Mouse (Mus musculus) regulatory T cell (primary cell): Measurements from ENCODE around the gene Fnip2.

ENCODE experiments used
- in situ Hi-C: fragments of 300-600 bp; cut with MboI, MseI; formaldehyde crosslinking; loops from one replicate; pipeline ENCODE4 v1.15.1; 2025; ENCODE audit warnings: high pct_unique_total_duplicates

Gene Fnip2

GRCm38 (mm10) chr3:79425441-79425840 is 142.2 kb downstream of the Fnip2 start:
- in situ Hi-C loops: no loop called here

DNA sequence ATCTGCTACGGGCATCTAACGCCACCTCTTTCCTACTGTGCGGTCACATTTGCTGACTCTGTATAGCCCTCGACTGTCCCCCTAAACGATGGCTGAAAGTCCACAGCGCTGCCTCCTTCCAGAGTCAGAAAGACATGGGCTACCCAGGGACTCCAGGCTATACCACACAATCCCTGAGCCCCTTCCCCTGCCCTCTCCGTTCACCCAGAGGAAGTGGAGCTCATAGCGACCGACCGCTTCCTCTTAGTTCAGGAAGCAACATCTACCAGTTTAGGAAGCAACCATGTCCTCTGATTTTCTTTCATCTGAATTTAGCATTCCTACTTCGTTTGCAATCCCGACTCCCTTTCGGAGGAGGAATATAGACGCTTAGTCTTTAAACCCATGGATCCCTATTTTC is 148.7 kb downstream of the Fnip2 start:
- in situ Hi-C loops: no loop called here

- in situ Hi-C loops: no loop called here
These were observed 150.5 kb downstream of the Fnip2 start for GRCm38 (mm10) chr3:79416944-79417680.

DNA sequence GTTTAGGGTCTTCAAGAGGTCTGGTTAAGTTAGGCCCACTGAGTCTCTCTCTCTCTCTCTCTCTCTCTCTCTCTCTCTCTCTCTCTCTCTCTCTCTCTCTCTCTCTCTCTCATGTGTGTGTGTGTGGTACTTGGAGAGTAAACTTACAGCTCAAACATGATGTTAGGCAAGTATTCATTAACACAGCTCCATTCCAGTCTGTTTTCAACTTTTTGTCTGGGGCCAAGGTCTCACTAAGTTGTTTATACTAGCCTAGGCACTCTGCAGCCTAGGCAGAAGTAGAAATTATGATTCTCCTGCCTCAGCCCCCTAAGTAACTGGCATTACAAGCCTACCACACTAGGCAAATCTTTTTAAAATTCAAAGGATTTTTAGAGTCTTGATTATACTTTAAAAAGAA is 151.7 kb downstream of the Fnip2 start:
- in situ Hi-C loops: no loop called here

- in situ Hi-C loops: no loop called here
These were observed 152.5 kb downstream of the Fnip2 start for GRCm38 (mm10) chr3:79415081-79415480.

DNA sequence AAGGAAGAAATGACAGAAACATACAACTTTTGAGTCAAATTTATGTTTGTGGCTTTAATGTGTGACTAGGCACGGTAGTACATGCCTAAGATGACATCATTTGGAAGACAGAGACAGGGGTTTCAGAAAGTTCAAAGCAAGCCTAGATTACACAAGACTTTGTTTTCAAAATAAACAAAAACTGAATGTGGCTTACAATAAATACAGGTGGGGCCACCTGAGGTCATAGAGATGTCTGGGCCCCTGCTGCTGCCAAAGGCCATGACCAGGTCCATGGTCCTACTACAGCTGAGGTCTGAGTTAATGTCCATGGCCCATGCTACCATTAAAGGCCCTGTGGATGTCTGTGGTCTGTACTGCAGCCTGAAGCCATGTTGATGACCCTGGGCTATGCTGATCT is 154.1 kb downstream of the Fnip2 start:
- in situ Hi-C loops: no loop called here

DNA sequence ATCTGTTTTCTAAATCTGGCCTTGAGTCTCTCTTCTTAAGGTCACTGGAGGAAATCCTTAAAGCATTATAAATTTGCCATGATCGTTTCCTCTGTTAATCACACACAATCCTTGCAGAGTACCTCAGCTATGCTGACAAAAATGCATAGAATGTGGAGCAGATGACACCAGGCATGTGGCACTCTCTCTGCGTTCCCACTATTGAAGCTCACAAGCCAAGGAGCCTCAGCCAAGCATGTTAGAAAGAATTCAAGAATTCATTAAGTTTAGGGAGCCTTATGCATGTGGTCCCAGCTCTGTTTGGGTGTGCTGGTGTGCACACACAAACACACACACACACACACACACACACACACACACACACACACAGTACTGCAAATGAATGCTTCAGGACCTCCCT is 155.9 kb downstream of the Fnip2 start:
- in situ Hi-C loops: no loop called here

DNA sequence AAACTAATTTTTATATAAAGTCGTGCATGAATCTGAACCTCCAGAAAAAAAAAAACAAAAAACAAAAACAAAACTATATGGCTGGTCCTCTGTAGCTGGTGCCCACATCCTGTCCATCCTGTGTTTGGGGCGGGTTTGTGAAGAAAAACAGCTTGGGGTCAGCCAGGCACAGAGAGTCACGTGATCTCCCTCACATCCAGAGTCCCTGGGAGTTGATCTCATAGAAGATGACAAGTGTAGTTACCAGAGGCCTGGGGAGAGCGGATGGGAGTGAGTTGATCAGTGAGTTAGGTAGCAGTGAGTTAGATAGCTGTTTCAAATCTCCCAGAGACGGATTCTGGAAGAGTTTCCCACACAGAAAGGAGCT is 157.0 kb downstream of the Fnip2 start:
- in situ Hi-C loops: no loop called here

GRCm38 (mm10) chr3:79409927-79410628 is 157.5 kb downstream of the Fnip2 start:
- in situ Hi-C loops: no loop called here

GRCm38 (mm10) chr3:79408546-79408945 is 159.1 kb downstream of the Fnip2 start:
- in situ Hi-C loops: no loop called here
